Mouse (Mus musculus): ENCODE measurements at regions not wholly inside any gene's neighbourhood (a gene's known extent, or its start where the extent isn't known, plus 50 kb on each side); places are given as distances from the start of the nearest gene placed in this dataset.

- Histone ChIP-seq H3K9me3 (replicated peaks) (no peaks in the 10 kb centered on the region), H3K4me2 (no peak overlapping the region), H3K4me3 (no peak overlapping the region), H3K27ac (no peak overlapping the region), H3K36me3 (ENCODE audit: poor library complexity, severe bottlenecking) (no peaks in the 10 kb centered on the region), H3K4me1 (no peaks in the 10 kb centered on the region), H3K27me3 (no peaks in the 10 kb centered on the region), H3K9ac (no peak overlapping the region)
- no peak for ATAC-seq
Measured at GRCm38 (mm10) chr3:31374061-31374460, 63.9 kb upstream of the Slc7a14 start.

- 74% methylated on average over 2 of the region's 2 CpGs for WGBS
Measured at GRCm38 (mm10) chr3:31368259-31368658, 58.1 kb upstream of the Slc7a14 start.

More at GRCm38 (mm10) chr3:31368259-31368658, 58.1 kb upstream of the Slc7a14 start:
- Histone ChIP-seq H3K27me3 (no peaks in the 10 kb centered on the region), H3K36me3 (ENCODE audit: poor library complexity, severe bottlenecking) (no peaks in the 10 kb centered on the region), H3K27ac (no peak overlapping the region), H3K9ac (no peak overlapping the region), H3K4me3 (no peak overlapping the region), H3K9me3 (replicated peaks) (no peaks in the 10 kb centered on the region), H3K4me1 (no peaks in the 10 kb centered on the region), H3K4me2 (no peak overlapping the region)
- no peak for ATAC-seq
